Mouse (Mus musculus) kidney, postnatal 10 days (tissue): ENCODE data around the gene Atp8a2.
"Not testable (repeated sequence)": the region's sequence is repeated elsewhere in the genome, so short reads cannot be mapped to it uniquely, and the experiment has no call there.

Experiments
- DNase-seq: peaks from one replicate; pipeline ENCODE4 v3.0.0; 2021; ENCODE audit warnings: mixed read lengths

The Atp8a2 gene

DNA sequence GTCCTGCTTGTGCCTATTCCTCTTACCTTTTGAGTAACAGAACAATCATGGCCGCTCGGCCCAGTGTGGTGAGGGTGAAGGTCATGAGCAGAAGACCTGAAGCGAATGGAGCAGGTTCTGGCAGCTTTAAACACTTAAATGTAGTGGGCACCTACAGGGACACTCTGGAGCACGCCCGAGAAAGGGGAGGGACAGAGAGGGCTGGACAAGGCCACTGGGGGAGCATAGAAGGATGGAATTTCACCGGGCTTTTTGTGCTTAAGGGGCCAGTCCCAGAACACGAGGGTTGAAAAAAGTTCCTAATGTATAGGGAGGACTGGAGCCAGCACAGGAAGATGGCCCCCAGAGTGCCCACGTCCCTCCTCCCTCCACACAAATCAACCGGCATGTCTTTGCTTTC, 563.0 kb downstream of the Atp8a2 start:
- no peak for DNase-seq

DNA sequence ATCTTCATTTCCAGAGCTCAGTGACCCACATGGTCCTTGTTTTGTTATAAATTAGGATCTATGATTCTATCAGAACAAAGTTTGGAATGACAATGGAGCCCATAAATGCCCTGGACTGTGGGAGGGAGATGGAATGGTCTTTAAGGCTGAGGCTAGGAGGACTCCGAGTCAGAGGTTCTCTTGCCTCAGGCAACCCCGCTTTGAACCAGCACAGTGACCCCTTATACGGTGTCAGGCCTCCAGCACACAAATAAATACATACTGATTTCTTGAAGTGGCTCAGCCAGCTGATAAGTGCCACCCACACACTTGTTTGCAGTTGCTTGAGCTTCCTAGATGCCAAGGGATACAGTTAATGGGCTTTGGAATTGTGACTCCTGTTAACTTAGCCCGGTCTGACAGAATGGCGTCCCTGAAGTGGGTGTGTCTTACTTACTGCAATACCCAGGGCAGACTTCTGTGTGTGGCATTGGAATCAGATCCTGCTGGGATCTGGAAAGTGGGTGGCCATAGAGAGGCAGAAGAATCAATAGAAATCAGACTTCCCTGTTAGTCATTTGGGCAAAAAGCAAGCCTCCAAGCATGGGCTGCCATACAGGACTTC, 563.6 kb downstream of the Atp8a2 start:
- no peak for DNase-seq

DNA sequence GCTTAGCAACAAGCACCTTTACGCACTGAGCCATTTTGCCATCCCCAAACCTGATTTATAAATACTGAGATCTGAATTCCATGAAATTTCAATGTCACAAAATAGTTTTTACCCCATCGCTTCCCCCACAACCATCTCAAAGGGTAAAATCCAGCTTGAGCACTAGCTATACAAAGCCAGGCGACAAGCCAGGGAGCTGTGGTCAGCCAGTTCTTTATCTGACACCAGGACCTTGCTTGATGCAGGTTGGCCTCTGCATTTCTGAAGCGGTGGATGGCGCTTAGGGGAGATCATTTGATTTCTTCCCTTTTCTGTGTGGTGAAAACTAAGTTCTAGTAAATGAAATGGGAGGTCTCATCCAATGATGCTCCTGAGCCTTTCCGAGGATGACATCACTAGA, 564.9 kb downstream of the Atp8a2 start:
- no peak for DNase-seq

DNA sequence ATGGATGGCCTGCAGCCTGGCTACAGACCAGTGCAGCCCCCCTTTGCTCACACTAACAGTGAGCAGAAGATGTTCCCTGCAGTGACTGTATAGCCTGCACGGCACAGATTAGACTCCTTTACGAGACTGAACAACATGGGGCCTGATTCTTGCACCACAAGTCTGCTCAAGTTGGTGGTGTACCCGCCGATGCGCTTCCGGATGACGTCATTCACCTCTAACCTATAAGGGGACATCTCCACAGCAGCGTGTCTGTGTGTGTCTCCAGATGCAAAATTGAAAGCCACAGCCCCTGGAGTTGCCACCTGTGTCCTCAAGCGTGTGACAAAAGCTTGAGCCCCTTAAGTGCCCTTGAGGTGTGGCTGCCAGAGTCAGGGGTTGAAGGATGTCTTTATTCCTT, 566.9 kb downstream of the Atp8a2 start:
- DNase-seq, result no peak

DNA sequence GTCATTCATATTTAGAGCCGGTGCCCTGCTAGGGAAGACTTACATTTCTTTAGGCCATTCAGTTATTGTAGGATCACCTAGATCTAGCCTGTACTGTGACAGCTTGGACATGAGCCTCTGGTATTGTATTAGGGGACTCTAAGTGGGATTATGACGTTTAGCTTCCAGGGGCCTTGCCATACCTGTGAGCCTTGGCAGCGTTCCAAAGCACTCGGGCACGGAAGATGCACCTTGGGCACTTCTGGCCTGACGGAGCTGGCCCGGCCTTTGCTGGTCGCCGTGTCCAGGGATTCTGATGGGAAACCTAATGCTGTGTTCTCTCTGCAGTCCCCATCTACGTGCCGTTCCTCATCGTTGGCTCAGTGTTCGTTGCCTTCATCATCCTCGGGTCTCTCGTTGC, 567.7 kb downstream of the Atp8a2 start:
- DNase-seq, result peak; percentile 35

DNA sequence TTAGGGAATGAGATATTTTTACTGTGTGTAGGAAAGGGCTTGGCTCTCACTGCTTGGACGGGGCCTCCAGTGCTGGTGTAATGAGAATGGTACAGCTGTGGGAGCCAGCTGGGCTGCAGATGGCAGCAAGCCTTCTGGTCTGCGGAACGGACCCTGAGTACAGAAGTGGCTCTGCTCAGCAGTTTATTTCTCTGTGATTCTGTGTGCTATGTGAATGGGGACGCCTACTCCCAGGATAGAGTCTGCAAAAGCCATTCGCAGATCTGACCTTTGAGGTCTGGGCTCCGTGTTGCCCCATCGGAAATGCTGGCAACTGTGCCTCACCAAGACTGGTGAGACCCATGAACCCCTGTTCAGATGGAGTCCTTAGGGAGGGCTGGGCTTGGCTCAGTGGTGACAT, 569.2 kb downstream of the Atp8a2 start:
- DNase-seq, result peak; percentile 58

DNA sequence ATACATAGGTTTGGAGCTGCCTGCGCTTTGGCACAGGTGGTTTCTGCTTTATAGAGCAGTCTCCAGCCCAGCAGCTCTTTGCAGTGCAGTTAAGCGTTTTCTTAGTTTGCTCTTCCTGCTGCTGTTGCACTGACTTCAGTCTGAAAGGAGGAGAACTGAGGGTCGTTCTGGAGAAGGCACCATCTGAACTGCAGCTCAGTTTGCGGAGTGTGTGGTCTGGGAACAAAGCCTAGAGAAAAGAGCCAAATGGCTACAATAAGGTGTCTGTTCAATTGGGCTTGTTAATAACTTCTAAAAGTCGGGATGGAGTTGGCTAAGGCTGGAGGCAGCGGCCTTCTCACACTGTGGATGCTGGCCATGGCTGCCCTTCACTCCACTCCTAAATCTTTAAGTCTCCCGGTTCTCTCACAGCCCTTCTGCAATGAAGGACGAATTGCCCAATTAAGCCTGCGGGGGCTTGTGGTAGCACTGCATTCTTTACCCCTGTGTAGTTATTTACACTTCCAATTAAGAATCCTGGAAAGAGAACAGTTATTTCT, 569.8 kb downstream of the Atp8a2 start:
- DNase-seq, result peak; percentile 12

DNA sequence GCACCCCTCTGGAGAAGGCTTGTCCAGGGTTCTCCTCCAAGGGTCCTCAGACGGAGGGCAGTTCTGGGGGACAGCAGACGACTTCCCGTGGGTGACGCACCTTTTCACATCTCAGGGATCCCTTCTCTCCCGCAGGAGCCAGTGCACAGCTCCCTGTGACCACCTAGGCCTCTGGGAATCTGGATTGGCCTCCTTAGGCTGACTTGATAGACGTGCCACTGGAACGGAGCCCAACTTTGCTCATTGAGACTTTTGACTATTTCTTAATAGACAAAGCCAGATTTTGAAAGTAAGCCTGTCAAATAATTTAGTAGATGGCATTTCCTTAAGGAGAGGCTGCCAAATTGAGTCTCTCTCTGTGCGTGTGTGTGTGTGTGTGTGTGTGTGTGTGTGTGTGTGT, 570.3 kb downstream of the Atp8a2 start:
- peak; percentile 58 for DNase-seq

DNA sequence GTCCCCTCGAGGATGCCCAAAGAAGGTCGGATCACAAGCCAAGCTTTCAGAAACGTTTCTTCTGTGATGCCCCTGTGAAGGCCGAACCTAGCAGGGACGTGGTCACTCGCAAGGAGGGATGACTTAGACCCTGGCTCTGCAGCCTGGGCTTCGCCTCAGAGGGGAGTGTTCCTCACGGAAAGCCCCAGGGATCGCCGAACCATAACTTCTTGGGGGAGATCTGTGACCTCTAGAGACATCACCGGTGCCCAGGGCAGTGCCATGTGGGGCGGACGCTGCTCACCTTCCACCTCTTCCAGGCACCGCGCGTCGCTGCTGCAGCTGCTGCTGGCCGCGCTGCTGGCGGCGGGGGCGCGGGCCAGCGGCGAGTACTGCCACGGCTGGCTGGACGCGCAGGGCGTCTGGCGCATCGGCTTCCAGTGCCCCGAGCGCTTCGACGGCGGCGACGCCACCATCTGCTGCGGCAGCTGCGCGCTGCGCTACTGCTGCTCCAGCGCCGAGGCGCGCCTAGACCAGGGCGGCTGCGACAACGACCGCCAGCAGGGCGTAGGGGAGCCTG, 571.1 kb downstream of the Atp8a2 start:
- peak; percentile 65 for DNase-seq

DNA sequence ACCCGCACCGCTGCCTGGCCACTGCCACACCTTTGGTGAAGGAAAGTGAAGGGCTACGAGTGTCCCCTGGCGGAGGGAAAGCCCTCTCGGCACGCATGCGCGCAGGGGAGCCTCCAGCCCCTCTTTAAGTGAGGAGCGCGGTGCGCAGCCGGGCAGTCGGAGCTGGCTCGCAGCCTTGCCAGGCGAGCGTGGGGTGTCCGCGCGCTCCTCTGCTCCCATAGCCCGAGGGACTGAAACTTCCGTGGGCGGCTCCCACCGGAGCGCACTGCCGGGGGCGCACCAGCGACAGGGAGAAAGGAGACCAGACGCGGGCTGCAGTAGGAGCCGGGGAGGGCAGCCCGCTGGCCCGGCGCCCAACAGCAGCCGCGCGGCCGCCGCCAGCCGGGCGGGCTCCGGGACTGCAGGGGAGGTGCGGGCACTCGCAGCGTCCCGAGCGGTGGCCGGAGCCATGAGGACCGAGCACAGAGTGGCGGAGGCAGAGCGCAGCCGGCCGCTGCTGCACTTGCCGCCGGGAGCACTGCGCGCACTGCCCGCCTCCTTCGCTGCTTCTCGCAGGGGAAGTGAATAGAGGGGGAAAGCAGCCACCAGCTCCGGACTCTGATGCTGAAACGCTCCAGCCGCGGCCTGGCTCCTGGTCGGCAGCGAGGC, 571.7 kb downstream of the Atp8a2 start, which contains the start of gene Shisa2:
Gene Shisa2, plus strand, starts transcription at position 151 of the 648 bp plus-strand sequence.
- peak; percentile 90 for DNase-seq

DNA sequence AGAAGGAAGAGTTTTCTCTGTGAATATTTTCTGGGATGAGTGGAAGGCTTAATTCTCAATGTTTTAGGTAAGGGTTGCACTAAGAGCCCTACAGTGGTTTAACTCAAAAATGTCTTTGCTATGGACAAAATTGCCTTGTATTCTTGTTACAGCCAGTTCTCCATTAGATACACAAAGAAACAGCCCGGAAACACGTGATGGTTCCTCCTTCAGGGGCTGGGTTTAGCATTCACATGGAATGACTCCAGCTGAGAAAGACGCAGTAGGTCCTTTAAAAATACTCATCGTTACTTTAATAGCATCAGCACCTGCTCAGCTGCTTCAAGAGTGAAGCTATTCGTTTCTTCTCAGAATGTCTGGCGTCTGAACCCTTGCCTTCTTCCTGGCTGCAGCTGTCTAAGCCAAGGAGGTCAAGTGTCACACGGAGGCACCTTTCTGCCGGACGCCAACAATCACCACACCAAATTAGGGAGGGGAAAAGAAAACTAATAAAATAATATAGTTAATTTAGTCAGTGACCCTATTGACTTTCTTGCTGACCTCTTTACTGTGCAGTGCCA, 572.6 kb downstream of the Atp8a2 start:
- no peak for DNase-seq

DNA sequence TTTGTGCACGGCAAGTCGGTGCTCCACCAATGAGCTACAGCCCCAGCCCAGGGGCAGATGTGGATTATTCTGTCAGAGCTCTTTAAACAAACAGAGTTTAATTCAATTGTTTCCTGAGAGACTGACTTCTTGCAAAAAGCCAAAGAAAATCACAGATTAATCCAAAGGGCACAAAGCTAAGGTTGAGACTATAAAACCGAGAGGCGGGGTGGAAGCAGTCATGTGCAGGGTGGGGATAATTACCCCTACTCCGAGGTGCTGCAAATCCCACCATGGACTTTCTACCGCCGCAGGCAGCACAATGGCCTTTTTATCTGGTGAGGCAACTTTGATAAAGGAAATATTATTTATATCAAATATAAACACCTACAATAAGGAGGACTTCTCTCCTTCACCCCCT, 580.2 kb downstream of the Atp8a2 start:
- no peak for DNase-seq

DNA sequence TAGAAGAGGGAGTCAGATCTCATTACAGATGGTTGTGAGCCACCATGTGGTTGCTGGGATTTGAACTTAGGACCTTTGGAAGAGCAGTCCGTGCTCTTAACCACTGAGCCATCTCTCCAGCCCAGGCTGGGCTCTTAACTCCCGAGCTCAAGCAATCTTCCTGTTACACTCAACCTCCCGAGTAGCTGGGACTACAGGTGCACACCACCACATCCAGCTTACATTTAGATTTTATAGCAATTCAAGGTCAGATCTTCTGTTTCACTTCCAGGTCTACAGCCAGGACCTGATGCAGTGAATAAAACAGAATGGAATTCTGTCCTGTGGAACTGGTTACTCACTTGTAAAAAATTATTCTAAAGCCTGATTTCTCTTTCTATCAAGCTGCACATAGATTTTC, 582.8 kb downstream of the Atp8a2 start:
- DNase-seq, result not testable (repeated sequence)

DNA sequence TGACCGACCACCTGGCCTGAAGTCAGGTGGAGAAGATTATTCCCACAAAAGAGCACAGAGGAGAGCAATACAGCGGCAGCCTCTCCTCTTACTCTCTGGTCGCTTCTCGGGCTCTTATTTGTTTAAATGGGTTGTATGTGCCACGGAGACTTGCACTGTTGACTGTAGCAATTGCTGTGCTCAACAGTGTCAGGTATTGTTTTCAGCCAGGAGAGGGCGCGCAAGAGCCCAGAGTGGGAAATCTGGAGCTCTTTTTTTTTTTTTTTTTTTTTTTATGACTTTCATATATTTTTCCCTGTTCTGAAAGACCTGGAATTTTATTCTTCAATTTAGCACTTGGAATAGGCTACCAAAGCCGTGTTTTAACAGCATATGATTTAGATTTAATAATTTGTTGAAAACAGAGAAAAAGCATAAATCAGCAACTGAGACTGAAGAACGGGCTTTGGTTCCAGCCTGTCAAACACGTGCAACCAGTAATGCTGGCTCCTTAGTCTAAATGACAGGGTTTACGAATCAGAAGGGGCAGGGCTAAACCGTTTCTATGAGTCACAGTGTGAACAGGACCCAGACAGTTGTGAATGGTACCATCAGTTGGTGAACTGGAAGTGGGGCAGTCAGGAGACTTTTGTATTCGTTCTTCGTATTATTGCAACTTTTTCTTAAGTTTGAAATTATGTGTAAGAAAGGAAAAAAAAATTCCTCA, 583.9 kb downstream of the Atp8a2 start:
- peak; percentile 89 for DNase-seq

DNA sequence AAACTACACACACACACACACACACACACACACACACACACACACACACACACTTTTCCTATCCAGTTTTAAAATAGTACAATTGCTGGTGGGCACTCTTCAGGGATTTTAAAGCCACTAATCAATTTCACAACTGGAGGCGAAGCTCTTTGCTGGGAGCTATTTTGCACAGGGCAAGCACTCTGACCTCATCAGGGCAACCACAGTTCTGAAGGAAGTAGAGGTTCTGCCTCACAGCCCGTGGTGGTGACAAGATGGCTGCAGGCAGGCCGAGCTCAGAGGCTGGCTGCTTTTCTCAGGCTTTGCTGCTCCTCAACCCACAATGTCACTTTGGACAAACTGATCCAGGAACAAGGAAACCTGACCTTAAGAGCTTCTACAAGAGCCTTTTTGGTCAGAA, 590.0 kb downstream of the Atp8a2 start:
- no peak for DNase-seq

DNA sequence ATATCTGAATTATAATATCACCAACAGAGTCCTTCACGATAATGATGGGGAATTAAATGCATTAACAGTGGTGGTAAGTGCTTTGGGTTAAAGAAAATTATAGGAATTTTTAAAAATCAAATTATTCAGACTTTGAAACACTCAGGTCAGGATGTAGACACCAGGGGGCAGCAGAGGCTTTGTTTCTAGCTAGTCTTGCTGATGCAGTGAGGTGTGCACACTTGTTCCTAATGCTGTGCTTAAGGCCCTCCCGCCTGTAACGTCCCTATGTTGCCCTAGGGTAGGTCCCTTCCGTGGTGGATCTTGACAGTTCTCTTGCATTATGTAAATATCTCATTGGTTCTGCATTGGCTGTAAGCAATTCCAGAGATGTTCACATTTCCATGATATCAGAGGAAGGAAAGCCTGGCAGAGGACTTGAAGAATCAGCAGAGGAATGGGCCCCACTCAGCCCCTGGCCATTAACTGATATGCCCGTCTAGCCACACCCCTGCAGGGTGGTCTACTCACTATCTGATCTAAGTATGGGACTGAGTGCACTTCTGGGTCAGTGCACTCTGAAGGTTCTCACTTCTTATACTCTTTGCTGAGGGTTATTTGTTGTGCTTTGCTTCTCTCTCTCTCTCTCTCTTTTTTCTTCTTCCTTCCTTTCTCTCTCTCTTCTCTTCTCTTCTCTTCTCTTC, 591.2 kb downstream of the Atp8a2 start:
- DNase-seq, result peak; percentile 88

DNA sequence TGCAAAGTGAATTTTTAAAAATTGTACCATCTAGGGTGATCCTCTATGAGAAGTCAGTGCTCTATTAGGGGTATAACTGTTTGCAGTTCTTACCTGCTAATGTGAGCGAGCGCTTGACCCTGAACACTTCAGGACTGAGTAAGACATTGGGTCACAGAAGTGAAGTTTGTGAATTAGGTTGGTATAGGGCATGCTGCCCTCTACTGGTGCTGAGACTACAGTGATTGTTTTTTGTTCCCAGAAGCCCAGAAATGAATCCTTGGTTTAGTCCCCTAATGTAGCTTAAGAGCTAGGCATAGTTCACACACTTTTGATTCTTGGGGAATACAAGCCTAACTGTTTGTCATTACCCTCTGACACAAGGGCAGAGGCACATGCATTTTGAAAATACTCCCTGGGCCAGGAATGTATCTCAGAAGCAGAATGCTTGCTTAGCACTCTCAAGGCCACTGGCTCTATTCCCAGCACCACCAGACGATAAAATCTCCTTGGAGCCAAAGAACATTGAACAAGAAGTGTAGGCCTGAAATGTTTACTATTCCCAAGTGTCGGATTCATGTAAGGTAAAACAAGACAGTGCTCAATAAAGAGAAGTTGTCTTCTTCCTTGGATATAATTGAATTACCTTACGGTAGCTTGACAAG, 592.9 kb downstream of the Atp8a2 start:
- DNase-seq, result peak; percentile 47

DNA sequence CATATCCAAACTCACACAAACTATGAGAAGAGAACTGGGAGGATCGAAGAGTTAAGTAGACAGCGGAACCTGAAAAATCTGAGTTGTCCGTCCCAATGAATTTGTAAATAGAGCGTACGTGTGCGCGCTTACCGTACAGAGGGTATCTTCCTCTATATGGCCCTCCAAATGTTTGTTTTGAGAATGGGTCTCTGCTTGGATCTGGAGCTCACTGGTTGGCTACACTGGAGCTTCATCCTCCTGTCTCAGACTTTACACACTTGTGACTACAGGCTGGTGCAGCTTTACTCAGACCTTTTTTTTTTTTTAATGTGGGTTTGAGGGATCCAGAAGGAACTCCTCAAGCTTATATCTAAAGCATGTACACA, 598.7 kb downstream of the Atp8a2 start:
- DNase-seq, result no peak

DNA sequence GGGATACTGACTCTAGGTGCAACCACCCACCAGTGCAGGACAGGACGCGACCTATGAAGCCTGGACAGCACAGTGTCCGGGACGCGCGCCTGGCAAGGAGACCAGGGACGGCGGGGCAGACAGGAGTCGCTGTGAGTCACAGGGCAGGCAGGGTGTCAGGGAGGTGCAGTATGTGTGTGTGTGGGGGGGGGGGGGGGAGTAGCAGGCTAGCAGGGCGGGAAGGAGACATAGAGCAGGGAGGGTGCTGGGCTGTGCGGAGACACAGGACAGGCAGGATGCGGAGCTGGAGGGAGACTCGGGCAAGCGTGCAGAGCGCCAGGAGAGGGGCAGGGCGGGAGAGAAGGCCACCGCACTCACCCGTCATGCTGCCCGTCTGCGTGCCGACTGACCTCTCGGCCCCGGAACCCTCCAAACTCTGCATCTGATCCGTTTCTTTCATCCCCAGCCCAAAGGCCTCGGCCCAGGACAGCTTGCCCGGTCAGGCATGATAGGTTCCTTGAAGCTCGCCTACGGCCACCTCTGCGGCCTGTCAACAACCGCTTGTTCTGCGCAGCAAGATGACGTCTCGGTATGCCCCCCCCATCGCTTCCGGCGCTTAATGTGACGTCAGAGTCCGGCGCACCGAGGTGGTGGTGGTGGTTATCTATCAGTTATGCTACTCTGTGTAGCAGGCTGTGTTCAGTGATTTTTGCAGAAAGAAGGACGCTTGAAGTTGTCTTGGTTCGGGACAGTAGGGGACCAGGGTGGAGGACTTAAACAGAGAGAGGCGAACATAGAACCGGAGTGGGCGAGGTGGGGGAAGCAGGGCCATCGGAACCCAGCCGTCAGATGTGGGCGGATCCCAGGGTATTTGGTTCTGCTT, 599.4 kb downstream of the Atp8a2 start, which contains the start of gene Cdadc1:
Gene Cdadc1, minus strand, starts transcription at position 562 of the 862 bp plus-strand sequence.
- peak; percentile 96 for DNase-seq

DNA sequence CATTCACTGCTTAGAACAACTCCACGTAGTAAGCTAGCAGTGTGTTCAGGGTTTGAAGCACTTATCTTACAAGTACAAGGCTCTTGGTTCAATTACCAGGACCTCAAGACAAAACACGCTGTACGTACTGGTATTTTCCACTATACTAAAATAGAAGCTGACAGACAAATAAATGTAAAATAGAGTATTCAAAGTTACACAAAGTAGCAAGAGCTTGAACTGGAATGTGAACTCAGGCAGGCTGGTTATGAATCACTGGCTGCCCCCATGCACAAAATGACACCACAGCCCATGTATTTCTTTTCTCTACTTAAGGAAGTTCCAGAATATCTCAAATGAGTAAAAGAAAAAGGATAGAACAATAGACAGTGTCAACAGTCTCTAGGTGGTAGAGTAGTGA, 602.0 kb downstream of the Atp8a2 start:
- DNase-seq, result no peak

DNA sequence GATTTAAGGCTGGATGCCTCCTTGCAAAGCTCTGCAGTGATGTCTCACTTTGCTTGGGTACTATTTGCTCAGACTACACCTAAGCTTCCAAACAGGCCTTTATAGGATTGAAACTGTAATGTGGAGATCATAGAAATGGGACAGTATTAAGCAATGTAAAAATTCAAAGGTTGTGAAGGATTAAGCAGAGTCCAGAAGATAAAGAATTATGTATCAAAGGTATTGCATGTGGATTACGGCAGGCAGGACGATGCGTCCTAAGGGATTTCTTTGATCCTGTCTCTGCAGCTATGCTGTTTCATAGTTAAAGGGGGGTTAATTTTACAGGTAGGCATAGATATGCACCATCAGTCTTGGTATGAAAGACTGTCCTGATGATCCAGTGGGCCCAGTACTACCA, 604.4 kb downstream of the Atp8a2 start:
- no peak for DNase-seq
